Mouse (Mus musculus): ENCODE data around the gene Tmem230. TPM values are rescaled to one million over a fixed set of nuclear protein-coding genes. Genes with fewer than 3 reads are reported as not detected.
A peak's percentile ranks its signal among the peaks of the same experiment; 100 is the strongest.
"Not testable (repeated sequence)": the region's sequence is repeated elsewhere in the genome, so short reads cannot be mapped to it uniquely, and the experiment has no call there.

Tmem230 gene
- polyA plus RNA-seq (2015; fragmentation: Nextera tagmentation; extraction: Ambion mirVana): 41.2 and 45.0 TPM in 2 replicates

DNA sequence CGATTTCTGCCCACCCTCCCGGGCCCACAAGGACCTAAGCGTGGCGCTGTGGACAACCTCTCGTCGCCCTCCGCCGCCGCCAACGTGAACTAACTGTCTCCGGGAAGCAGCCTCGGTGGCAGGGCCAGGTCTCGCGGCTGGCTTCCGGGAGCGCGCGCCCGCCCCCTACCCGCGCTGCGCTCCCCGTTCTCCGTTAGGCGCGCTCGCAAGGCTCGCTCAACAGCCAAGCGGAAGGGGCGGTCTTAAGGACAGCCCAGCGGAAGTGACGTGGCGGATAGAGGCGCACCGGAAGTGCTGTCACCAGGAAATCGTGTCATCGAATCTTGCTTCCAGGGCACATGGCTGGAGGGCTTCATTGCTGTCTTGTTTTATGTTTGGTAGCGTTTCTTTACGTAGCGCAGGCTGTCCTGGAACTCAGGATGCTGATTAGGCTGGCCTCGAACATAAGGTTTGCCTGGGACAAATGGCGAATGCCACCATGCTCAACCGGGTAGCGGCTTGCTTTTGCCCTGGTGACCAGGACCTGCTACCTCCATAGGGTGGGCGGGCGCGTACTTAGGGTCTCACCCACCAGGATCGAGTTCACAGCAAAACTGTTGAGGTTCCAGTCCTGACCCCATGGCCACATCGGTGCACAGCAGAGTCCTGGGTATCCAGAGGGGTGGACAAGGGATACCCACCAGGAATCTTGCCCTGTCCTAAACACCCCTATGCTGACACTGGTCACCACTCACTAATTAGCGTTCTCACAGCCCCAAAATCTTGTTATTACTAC lies at the start of gene Tmem230:
Tmem230 (minus strand) TSS at position 269 of the 775 bp plus-strand sequence.
- peak; percentile 98 for DNase-seq (ENCODE audit: low spot score)

DNA sequence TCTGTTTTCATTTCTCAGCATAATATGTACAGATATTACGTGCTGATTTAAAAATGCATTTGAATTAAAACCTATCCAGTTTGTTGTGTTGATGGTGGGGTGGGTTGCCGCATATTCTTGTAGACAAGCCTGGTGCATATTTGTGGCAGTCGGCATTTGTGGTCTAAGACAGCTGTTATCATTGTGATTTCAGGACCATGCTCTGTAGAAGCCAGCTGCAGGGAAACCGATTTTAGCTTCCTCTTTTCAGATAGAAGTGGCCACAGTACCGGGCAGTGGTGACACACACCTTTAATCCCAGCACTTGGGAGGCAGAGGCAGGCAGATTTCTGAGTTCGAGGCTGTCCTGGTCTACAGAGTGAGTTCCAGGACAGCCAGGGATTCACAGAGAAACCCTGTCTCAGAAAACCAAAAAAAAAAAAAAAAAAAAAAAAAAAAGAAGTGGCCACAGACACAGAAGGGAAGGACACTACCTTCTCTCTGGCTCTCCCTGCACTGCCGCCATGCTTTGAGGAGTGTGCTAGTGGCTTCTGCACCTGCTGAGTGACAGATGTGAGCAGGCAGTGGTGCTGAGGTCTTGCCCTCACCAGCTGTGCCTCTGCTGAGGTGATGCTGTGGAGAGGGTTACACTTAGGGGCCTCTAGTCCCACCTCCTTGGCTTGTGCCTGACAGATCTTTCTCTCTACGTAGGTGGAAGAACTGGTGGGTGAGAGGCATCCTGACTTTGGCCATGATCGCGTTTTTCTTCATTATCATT lies 46.3 kb upstream of the Tmem230 start:
- DNase-seq (ENCODE audit: low spot score): peak; percentile 81

DNA sequence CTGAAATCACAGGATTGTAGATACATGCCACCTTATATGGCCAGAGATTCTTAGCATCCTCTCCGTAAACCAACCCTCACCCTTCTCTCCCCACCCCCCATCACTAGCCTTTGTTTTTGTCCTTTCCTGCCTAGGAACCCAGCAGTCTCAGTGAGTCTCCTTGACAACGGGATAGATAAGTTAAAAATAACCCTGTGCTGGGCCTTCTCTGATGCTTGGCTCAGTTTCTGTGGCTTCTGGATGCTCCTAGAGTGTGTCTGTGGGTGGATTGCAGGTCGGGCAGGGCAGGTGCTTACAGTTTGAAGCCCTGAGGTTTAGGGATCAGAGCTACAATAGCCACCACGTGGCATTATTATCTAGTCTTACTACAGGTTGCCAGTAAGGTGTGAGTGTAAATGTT lies 44.5 kb upstream of the Tmem230 start:
- no peak for DNase-seq (ENCODE audit: low spot score)

DNA sequence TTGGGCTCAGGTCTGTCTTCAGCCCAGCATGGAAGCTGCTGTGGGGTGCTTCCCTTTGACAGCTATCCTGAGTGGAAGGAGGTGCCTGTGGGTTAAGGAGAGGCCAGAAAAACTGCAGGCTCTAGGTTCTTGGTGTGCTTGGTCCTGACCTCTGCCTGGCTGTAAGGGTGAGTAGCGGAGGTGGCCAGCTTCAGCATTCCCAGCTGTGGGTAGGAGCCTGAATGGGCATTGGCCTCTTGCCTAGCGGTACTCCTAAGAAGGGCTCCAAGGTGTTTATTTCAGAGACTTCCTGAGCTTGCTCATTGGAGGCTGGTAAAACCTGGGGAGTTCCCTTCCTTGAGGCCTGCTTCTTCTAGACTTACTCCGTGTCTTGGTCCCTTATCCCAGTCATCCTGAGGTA lies 43.7 kb upstream of the Tmem230 start:
- no peak for DNase-seq (ENCODE audit: low spot score)

DNA sequence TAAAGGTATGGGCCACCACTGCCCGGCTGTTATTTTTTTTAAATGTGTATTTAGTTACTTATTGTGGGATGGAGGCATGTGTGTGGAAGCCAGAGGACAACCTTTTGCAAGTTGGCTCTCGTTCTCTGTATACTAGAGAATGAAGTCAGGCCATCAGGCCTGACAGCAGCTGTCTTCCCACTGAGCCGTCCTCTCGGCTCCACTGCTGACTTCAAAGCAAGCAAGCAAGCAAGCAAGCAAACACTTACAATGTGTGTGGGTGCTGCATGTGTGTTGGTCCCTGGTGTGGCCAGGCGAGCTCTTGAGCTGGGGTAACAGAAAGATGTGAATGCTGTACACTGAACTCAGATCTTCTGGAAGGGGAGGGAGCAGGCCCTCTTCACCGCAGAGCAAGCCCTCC lies 43.2 kb upstream of the Tmem230 start:
- no peak for DNase-seq (ENCODE audit: low spot score)

DNA sequence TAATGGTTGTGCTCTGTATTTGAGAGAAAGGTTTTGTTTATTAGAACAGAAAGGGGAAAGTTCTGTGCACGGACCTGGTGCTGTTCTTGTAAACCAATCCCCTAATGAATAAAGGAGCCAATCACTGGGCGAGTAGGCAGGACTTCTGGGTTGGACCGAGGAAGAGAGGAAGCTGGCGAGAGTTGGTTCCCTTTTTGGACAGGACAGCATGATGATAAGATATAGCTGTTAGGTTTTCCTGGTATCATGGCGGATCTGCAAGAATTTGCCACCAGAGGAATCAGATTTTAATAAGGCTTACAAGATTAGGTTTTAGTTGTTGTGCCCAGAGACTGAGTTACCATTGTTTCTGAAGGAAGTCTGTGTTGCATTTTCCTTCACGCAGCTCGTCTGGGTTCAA lies 41.6 kb upstream of the Tmem230 start:
- not testable (repeated sequence) for DNase-seq (ENCODE audit: low spot score)

DNA sequence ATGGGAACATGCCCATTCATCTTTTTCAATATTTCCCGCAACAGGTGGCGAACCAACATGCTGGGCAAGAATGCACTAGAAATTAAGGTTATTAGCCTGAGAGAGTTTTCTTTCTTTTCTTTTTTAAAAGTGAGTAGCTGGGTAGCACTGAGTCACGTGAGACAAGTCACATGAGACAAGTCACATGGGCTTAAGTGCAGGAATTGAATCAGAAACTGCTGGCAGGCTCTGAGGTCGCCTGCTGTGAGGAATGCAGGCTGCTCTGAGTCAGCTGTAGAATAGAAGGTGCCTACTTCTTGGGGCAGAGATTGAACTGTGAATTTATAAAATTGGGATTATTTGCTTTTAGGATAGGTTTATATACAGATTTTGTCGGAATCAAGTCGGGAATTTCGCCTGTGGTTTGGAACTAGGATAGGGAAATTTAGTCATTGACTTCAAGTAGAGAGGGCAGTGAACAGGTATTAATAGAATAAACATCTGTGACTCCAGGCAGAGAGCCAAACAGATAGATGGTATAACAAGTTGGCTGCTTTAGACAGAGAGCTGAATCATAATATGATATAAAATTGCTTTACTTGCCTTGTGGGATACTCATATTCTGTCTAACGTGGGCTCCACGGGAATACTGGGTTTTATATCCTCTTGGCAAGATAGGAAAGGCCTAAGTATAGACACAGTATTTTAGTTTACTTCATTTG lies 38.9 kb upstream of the Tmem230 start:
- DNase-seq (ENCODE audit: low spot score): no peak

DNA sequence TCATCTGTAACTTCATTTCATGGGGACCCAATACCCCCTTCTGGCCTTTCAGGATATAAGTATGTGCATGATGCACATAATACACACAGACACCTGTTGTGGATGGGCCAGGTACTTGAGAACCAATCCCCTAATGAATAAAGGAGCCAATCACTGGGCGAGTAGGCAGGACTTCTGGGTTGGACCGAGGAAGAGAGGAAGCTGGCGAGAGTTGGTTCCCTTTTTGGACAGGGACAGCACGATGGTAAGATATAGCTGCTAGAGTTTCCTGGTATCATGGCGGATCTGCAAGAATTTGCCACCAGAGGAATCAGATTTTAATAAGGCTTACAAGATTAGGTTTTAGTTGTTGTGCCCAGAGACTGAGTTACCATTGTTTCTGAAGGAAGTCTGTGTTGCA lies 38.1 kb upstream of the Tmem230 start:
- not testable (repeated sequence) for DNase-seq (ENCODE audit: low spot score)

DNA sequence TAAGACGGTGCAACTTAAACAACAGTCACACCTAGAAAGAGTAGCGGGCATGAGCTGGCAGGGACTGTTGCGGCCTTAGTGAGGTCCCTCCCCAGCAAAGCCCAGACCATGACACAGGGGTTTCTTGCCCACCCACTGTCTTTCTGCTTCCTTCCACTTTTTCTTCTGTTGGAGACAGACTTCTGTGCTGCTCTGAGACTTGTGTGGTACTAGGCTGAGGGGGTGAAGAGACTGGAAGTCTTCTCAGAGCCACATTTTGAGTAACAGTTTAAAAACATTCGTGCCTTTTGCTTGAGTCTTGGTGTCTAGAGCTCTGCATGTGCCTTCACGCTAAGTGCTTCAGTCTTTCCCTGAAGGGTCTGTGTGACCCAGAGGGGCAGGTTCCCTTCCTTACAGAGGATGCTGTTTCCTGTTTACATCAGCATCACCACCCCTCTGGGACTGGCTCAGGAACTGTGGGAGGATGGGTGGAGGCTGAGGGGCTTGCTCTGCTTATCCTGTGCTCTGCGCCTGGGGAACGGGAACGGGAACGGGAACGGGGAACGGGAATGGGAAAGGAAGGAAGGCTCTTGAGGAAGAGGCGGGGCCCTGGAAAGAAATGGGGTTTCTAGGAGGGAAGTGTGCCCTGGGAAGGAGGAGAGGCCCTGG lies 37.0 kb upstream of the Tmem230 start:
- DNase-seq (ENCODE audit: low spot score): no peak

DNA sequence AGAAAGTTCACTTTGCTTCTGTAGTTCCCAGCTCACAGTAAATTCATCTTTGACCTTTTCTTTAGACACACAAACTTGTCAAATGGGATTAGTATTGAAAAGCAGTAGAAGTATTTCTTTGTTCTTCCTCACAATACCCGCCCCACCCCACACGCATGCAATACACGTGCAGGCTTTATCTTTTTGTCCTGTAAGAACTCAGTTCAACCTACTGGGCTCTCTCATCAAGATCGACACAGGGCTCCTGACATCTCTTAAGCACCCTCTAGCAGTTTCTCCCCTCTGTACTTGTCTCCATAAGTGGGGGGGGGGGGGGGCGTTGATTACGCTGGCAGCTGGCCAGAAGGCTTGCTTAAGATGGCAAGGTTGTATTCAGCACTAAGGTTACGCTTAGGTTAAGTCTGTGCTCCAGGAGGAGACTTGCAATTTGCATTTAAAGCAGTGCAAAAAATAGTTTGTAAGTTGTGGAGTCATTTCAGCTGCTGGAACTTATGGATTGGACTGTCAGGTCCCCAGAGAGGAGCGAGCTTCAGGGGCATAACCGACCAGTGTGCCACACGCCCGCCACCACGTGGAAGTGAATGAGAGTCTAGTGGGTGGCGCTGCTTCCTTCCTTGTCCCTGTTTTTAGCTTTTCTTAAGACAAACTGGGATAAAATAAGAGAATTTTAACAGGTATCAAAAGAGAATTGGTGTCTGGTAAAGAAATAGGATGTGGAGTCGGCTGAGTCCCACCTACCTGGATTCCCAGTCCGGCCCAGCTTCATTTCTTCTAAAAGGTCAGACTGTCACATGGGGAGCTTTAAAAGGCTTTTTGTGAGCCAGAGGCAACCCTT lies 35.8 kb upstream of the Tmem230 start:
- DNase-seq (ENCODE audit: low spot score): no peak

DNA sequence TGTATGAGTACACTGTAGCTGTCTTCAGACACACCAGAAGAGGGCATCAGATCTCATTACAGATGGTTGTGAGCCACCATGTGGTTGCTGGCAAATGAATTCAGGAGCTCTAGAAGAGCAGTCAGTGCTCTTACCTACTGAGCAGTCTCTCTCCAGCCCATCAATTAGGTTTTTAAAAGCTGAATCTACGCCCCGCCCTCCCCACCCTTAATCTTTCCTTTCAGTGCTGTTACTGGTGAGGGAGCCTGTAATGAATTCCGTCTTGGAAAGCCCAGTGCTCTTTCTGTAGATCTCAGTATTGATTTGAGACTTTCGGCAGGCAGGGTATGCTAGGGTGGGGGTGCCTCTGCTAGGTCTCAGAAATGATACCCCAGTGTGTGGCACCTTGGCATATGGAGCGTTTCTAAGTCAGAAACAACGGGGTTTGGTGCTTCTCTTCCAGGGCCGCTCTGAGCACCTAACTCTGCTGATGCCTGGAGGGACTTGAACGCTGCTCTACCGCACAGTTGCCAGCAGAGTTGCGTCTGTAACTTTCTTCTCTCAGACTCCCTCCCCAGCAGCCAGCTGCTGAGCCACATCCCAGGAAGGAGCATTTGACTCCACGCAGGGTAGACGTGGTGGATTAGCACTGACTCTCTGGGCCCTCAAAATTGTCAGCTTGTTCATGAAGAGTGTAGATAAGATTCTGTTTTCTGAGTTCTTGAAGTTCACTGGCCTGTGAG lies 35.0 kb upstream of the Tmem230 start:
- no peak for DNase-seq (ENCODE audit: low spot score)

DNA sequence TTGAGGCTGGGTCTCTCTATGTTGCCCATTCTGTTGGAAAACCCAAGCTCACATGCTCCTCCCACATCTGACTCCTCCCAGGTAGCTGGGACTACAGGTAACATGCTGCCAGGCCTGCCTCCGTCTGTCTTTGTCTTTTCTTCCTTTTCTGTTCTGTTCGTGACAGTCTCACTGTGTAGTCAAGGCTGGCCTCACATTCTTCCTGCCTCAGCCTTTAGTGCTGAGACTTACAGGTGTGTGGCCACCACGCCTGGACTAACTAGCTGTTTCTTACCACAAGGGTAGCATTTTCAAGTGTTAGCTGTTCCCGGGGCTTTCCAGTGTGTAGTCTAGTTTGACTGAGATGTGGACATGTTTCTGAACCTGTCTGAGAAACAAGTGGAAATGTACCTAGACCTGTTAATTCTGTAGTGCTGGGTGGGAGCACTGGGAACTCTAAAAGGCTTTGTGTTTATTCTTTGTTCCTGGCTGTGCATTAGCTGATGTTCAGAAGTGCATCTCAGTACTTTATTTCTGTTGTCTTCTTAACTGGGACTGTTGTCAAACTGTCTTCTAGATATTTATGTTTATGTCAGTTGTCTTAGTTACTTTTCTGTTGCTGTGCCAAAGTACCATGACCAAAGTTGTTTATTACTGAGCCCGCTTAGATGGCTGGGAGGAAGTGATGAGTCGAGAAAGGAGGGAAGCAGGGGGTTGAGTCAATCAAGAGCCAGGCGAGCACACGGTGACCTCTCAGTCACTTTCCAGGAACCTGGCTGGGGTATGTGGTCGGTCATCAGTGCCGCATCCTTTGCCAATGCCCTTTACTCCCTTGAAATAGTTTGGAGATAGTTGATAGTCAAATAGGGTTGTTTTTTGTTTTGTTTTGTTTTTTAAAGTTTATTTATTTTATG lies 34.2 kb upstream of the Tmem230 start:
- DNase-seq (ENCODE audit: low spot score): no peak

DNA sequence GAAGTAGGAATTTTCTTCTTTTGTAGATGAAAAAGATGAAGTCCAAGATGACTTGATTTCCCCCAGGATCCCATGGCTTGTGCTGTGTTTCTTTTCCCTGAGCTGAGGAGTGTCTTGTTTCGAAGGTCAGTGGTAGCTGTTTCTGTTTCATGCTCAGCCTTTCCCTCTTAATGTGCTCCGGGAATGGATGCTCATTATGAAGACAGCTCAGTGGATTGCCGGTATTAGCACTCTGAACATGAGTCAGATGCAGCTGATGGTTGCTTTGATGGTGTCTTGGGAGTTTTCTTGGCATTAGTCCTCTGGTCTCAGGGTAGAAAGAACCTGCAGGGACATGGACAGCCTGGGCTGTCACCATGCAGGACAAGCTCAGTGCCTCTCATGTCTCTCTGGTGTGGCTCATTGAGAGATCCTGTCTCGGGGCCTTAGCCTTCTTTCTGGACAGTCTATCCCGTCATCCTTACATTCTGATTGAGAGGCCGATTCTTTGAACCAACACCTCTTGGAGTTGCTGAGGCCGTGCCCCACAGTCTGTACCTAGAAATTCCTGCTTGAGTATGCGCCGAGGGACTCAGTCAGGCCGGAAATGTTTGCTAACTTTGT lies 33.0 kb upstream of the Tmem230 start:
- DNase-seq (ENCODE audit: low spot score): no peak

DNA sequence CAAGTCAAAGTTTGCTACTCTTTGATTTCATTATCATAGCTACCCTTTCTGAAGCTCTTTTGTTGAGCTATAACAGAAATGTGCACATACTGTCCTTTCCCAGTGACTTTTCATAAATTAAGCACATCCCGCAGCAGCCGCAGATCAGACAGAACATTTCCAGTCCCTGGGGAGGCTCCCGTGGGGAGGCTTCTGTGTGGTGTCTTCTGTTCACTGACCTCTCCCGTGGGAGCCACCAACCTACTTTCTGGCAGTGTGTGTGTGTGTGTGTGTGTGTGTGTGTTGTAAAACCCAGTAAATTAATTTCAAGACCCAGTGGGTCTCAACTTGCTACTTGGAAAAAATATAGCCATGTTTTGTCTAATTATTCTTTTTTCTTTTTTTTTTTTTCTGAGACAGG lies 32.4 kb upstream of the Tmem230 start:
- no peak for DNase-seq (ENCODE audit: low spot score)

DNA sequence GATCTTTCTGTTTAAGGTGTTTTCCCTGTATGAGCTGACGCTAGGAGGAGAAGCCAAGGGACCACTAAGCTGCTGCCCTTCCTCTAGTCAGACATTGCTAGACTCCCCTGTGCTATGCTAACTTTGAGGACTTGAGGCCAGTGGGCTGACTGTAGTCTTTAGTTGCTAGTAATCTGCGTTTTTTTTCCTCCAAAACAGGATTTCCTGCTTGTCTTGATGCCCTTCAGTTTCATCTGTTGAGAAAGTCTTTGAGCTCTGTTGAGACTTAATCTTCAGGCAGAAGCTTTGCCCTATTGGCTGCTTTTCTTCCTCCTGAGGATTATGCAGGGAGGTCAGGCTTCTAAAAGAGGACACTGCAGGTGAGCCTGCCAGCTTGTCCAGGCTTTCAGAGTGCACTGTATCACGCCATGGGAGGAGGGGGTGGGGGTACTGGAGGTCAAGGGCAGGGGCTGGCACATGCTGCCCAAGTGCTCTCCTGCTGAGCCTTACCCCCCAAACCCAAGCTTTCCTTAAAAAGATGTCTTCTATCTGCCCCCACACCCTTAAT lies 31.8 kb upstream of the Tmem230 start:
- DNase-seq (ENCODE audit: low spot score): no peak

DNA sequence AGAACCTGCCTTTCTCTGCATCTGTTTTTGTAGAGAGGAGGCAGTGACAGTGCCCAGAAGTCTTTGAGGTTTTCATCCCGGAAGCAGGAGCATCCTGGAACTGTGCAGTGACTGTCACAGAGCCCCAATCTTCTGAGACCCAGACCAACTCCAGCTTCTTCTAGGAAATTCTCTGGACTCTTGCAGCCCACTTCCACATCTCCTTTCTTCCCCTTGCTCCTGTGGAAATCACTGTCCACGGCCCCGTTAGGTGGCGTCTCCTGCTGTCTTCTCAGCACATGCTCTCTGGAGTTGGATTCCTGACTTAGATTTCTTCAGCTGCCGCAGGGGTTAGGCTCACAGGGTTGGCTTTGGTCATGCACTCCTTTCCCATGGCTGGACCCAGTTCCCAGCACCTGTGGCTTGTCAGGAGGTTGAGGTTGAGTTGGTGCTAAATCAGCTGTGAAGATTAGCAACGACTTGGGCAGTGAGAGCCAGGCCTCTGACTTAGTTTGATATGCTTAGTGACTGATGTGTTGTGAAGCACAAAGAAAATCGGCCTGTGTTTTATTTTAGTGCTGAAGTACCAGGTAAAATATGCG lies 30.8 kb upstream of the Tmem230 start:
- no peak for DNase-seq (ENCODE audit: low spot score)

DNA sequence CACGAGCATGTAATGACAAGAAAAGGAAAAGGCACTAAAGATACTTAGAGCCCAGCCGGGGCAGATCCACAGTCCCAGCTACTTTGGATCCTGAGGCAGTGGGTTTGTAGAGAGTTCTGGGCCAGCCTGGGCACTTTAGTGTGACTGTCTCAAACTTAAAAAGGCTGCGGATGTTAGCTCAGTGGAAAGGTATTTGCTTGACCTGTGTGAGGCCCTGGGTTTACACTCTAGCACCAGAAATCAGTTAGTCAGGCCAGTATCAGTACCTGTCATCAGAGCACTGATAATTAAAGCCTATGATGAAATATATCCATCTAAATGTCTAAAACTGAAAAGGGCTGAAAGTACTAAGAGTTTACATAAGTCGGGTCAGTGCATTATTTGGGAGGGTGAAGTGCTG lies 28.6 kb upstream of the Tmem230 start:
- no peak for DNase-seq (ENCODE audit: low spot score)

DNA sequence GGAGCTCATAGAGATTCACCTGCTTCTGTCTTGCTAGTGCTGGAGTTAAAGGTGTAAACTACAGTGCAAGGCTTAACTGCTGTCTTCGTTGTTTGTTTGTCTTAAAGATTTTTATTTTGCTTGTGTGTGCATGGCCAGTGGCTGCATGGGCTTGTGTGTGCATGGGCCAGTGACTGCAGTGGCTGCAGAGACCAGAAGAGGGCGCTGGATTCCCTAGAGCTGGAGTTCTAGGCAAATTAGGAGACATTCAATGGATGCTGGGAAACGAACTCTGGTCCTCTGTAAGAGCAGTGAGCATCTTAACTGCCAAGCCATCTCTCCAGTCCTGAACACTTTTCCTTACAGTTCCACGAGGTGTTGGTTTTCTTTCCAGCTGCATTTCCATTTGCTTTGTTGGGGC lies 27.9 kb upstream of the Tmem230 start:
- no peak for DNase-seq (ENCODE audit: low spot score)
